Mouse (Mus musculus) brain, embryonic 14.5 days (tissue): Measurements from ENCODE around the gene Cep164.

ENCODE experiments used
- CTCF ChIP-seq: fragments of 200-500 bp; IDR thresholded peaks from 2 replicates; pipeline ENCODE4 v1.5.1; 2012; ENCODE audit warnings: inconsistent platforms, mild to moderate bottlenecking, moderate library complexity, borderline replicate concordance; ENCODE audit not compliant: insufficient read depth, insufficient read length; ENCODE audit errors: extremely low read depth
- POLR2A ChIP-seq: fragments of 200-500 bp; IDR thresholded peaks from 2 replicates; pipeline ENCODE4 v1.6.1; 2012; ENCODE audit warnings: mild to moderate bottlenecking, inconsistent platforms, borderline replicate concordance; ENCODE audit not compliant: poor library complexity, insufficient read depth, insufficient read length, severe bottlenecking; ENCODE audit errors: extremely low read depth

DNA sequence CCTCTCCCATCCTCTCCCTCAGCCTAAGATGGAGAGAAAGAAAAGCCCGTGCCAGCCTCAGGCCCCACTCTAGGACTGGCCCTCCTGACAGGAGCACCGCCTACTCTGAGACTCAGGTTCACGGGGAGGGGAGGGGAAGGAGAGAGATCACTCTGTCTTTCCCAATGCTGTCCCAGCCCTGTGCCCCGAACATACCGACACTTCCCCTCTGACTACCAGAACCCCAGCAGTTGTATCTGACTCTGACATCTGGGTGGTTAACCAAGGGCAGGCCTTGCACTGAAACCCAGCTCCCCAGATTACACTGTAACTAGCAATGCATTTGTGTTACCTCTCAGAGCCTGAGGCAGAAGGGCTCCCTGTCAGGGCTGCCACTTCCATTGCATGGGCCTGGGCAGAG lies 40.1 kb downstream of the Cep164 start:
- TF ChIP-seq CTCF (no peak), POLR2A (no peak)
